Mouse (Mus musculus): ENCODE measurements around the gene Lhfp.

GRCm38 (mm10) chr3:53210691-53211526 lies 169.6 kb downstream of the Lhfp start:
- TF ChIP-seq CTCF (IDR thresholded peaks at IDR 0.05; ENCODE audit: low read depth), result no peak
- TF ChIP-seq EP300 (optimal IDR thresholded peaks at IDR 0.05), result no peak
